Comparison of ENCODE assay signal across 15 mouse cellular contexts in genomic region chr13:24268355-24269099, GRCm38 (mm10). TPM values are rescaled to one million over a fixed set of nuclear protein-coding genes. Genes with fewer than 3 reads are reported as not detected.
DNase-seq lines count a peak whose midpoint lies in the region; ATAC-seq and TF ChIP-seq lines count a peak whose summit lies in the region.
"Had no signal": no experiment of that assay in that cellular context is flagged by ENCODE, and none has a peak within 500 bp of the region (broad histone marks: within the 10 kb centered on the region; RNA-seq: fewer than 3 reads in every experiment).

No protein-coding gene starts in this region.

- no peaks in the 10 kb centered on the region for H3K27me3 ChIP-seq in forebrain, embryonic 10.5 days (ENCODE audit: poor library complexity, severe bottlenecking)
- H3K27me3 ChIP-seq in forebrain, embryonic 14.5 days (replicated peaks; ENCODE audit: control insufficient read depth, insufficient read depth, low read length): no peaks in the 10 kb centered on the region
- no peaks in the 10 kb centered on the region for H3K27me3 ChIP-seq in liver, embryonic 12.5 days (replicated peaks)
- no peaks in the 10 kb centered on the region for H3K27me3 ChIP-seq in liver, postnatal 0 days (ENCODE audit: insufficient read depth, low read length)
- no peaks in the 10 kb centered on the region for H3K27me3 ChIP-seq in hindbrain, embryonic 16.5 days (replicated peaks; ENCODE audit: control insufficient read depth, insufficient read depth, low read length)
- H3K27me3 ChIP-seq: heart, embryonic 15.5 days had no signal

- H3K4me3 ChIP-seq in forebrain, embryonic 10.5 days: no peak overlapping the region
- H3K4me3 ChIP-seq in forebrain, embryonic 14.5 days (ENCODE audit: low read depth, low read length): no peak overlapping the region
- H3K4me3 ChIP-seq in liver, embryonic 12.5 days: no peak overlapping the region
- H3K4me3 ChIP-seq in liver, postnatal 0 days (ENCODE audit: low read depth, low read length): no peak overlapping the region
- H3K4me3 ChIP-seq in hindbrain, embryonic 16.5 days (ENCODE audit: low read length): no peak overlapping the region
- H3K4me3 ChIP-seq: heart, embryonic 15.5 days; megakaryocyte, embryonic 14.5 days had no signal

- H3K4me2 ChIP-seq in forebrain, embryonic 14.5 days (ENCODE audit: low read length): no peak overlapping the region
- no peak overlapping the region for H3K4me2 ChIP-seq in liver, embryonic 12.5 days
- no peak overlapping the region for H3K4me2 ChIP-seq in liver, postnatal 0 days (ENCODE audit: low read depth, low read length)
- H3K4me2 ChIP-seq in hindbrain, embryonic 16.5 days (ENCODE audit: low read length): no peak overlapping the region
- H3K4me2 ChIP-seq: heart, embryonic 15.5 days had no signal

- no peak for TF ChIP-seq CTCF in liver, postnatal 0 days (IDR thresholded peaks at IDR 0.05; ENCODE audit: low read depth)

- TF ChIP-seq EP300 in liver, postnatal 0 days (IDR thresholded peaks at IDR 0.05; ENCODE audit: low read depth): no peak

- no peaks in the 10 kb centered on the region for H3K36me3 ChIP-seq in forebrain, embryonic 10.5 days (replicated peaks)
- no peaks in the 10 kb centered on the region for H3K36me3 ChIP-seq in forebrain, embryonic 14.5 days (ENCODE audit: control insufficient read depth, insufficient read depth, low read length)
- no peaks in the 10 kb centered on the region for H3K36me3 ChIP-seq in liver, embryonic 12.5 days
- no peaks in the 10 kb centered on the region for H3K36me3 ChIP-seq in liver, postnatal 0 days (replicated peaks; ENCODE audit: insufficient read depth, low read length)
- H3K36me3 ChIP-seq in hindbrain, embryonic 16.5 days (ENCODE audit: control insufficient read depth, insufficient read depth, low read length): no peaks in the 10 kb centered on the region
- H3K36me3 ChIP-seq: heart, embryonic 15.5 days had no signal

- 70% methylated on average over 14 of the region's 14 CpGs for WGBS in forebrain, embryonic 10.5 days
- WGBS in forebrain, embryonic 14.5 days: 53% methylated on average over 14 of the region's 14 CpGs
- WGBS in liver, embryonic 12.5 days (ENCODE audit: insufficient replicate concordance): 67% methylated on average over 14 of the region's 14 CpGs
- 67% methylated on average over 14 of the region's 14 CpGs for WGBS in liver, postnatal 0 days (ENCODE audit: insufficient replicate concordance)
- 65% methylated on average over 14 of the region's 14 CpGs for WGBS in hindbrain, embryonic 16.5 days

- no peak overlapping the region for H3K9ac ChIP-seq in forebrain, embryonic 14.5 days (ENCODE audit: low read length)
- no peak overlapping the region for H3K9ac ChIP-seq in liver, embryonic 12.5 days
- no peak overlapping the region for H3K9ac ChIP-seq in liver, postnatal 0 days (replicated peaks)
- H3K9ac ChIP-seq in hindbrain, embryonic 16.5 days (ENCODE audit: low read depth, low read length): no peak overlapping the region
- H3K9ac ChIP-seq: heart, embryonic 15.5 days had no signal

- peak overlapping the region; percentile 20; the same call in 1 of the 2 replicates for H3K27ac ChIP-seq in forebrain, embryonic 10.5 days
- no peak overlapping the region for H3K27ac ChIP-seq in forebrain, embryonic 14.5 days (ENCODE audit: low read depth, low read length)
- peak overlapping the region; percentile 36; the same call in 1 of the 2 replicates for H3K27ac ChIP-seq in liver, embryonic 12.5 days
- no peak overlapping the region for H3K27ac ChIP-seq in liver, postnatal 0 days (ENCODE audit: low read depth)
- peak overlapping the region; percentile 46; the same call in 1 of the 2 replicates for H3K27ac ChIP-seq in hindbrain, embryonic 16.5 days (ENCODE audit: low read depth, low read length)
- H3K27ac ChIP-seq: heart, embryonic 15.5 days had no signal

- no peaks in the 10 kb centered on the region for H3K9me3 ChIP-seq in forebrain, embryonic 10.5 days
- no peaks in the 10 kb centered on the region for H3K9me3 ChIP-seq in forebrain, embryonic 14.5 days (replicated peaks; ENCODE audit: control insufficient read depth, low read length)
- H3K9me3 ChIP-seq in liver, embryonic 12.5 days (replicated peaks): no peaks in the 10 kb centered on the region
- H3K9me3 ChIP-seq in liver, postnatal 0 days (ENCODE audit: low read length): no peaks in the 10 kb centered on the region
- no peaks in the 10 kb centered on the region for H3K9me3 ChIP-seq in hindbrain, embryonic 16.5 days (ENCODE audit: control insufficient read depth, low read length)
- H3K9me3 ChIP-seq: heart, embryonic 15.5 days; megakaryocyte, embryonic 14.5 days had no signal

- no peak for DNase-seq in forebrain, embryonic 10.5 days (ENCODE audit: extremely low spot score, low spot score)
- no peak for DNase-seq in forebrain, embryonic 14.5 days (ENCODE audit: low spot score)
- DNase-seq in liver, postnatal 0 days: no peak
- DNase-seq in adrenal gland, adult 8-10 months: peak; percentile 63
- no peak for DNase-seq in heart, adult 11 months
- DNase-seq in thymus, adult 18-20 months: no peak
- DNase-seq: B cell, adult 2 months; cerebellum, adult 11-12 months; gastrocnemius, postnatal 14 days; kidney, adult 11 months; liver had no signal

- peaks cover 11% of the 10 kb centered on the region for H3K4me1 ChIP-seq in forebrain, embryonic 10.5 days
- peaks cover 4% of the 10 kb centered on the region; the same call in 1 of the 2 replicates for H3K4me1 ChIP-seq in forebrain, embryonic 14.5 days (ENCODE audit: control insufficient read depth, insufficient read depth, low read length)
- no peaks in the 10 kb centered on the region for H3K4me1 ChIP-seq in liver, embryonic 12.5 days
- H3K4me1 ChIP-seq in liver, postnatal 0 days (ENCODE audit: insufficient read depth): no peaks in the 10 kb centered on the region
- H3K4me1 ChIP-seq in hindbrain, embryonic 16.5 days (ENCODE audit: control insufficient read depth, insufficient read depth, low read depth, low read length): no peaks in the 10 kb centered on the region
- H3K4me1 ChIP-seq: heart, embryonic 15.5 days had no signal

- no peak for ATAC-seq in forebrain, embryonic 14.5 days
- no peak for ATAC-seq in liver, embryonic 12.5 days
- no peak for ATAC-seq in liver, postnatal 0 days
- peak; percentile 83 for ATAC-seq in hindbrain, embryonic 16.5 days

RNA-seq across cellular contexts. Expression of gene Carmil1, which starts 12.1 kb away (rescaled TPM):
- polyA plus RNA-seq in forebrain, embryonic 10.5 days (2016; fragmentation: Nextera tagmentation; extraction: Ambion mirVana): 20.7 and 21.6 TPM in 2 replicates
- polyA plus RNA-seq in forebrain, embryonic 14.5 days (2014; fragmentation: Nextera tagmentation; extraction: Ambion mirVana): 14.5 and 24.8 TPM in 2 replicates
- 9.9 and 10.7 TPM in 2 replicates for polyA plus RNA-seq in liver, embryonic 12.5 days (2016; fragmentation: Nextera tagmentation; extraction: Ambion mirVana)
- polyA plus RNA-seq in liver, postnatal 0 days (2015; fragmentation: Nextera tagmentation; extraction: Ambion mirVana): 5.9 and 6.5 TPM in 2 replicates
- total RNA-seq in adrenal gland, adult 8-10 months (2022): 100 to 1,000 TPM in 1 of 4 experiments, 10 to 100 TPM in 3; 52.8 to 101 (median 64.1) TPM
- 43.5 and 50.6 TPM in 2 replicates for polyA plus RNA-seq in hindbrain, embryonic 16.5 days (2015; fragmentation: Nextera tagmentation; extraction: Ambion mirVana)

RNA-seq across cellular contexts. Expression of gene Cmah, which starts 58.7 kb away (rescaled TPM):
- 0.20 and 0.67 TPM in 2 replicates for polyA plus RNA-seq in forebrain, embryonic 10.5 days (2016; fragmentation: Nextera tagmentation; extraction: Ambion mirVana)
- 0.20 and 0.23 TPM in 2 replicates for polyA plus RNA-seq in forebrain, embryonic 14.5 days (2014; fragmentation: Nextera tagmentation; extraction: Ambion mirVana)
- polyA plus RNA-seq in liver, embryonic 12.5 days (2016; fragmentation: Nextera tagmentation; extraction: Ambion mirVana): 1.9 and 2.2 TPM in 2 replicates
- polyA plus RNA-seq in liver, postnatal 0 days (2015; fragmentation: Nextera tagmentation; extraction: Ambion mirVana): 2.8 and 3.7 TPM in 2 replicates
- total RNA-seq in adrenal gland, adult 8-10 months (2022): 1 to 10 TPM; 1.6 to 4.5 (median 3.2) TPM
- polyA plus RNA-seq in hindbrain, embryonic 16.5 days (2015; fragmentation: Nextera tagmentation; extraction: Ambion mirVana): 0.11 and 0.16 TPM in 2 replicates

Comparison
In these comparisons a context has a peak if more than half of its experiments do, and no peak if none do; other contexts are left out.
1. H3K27ac ChIP-seq: peak in forebrain, embryonic 10.5 days (single experiment), liver, embryonic 12.5 days (single experiment) and hindbrain, embryonic 16.5 days (single experiment); none in forebrain, embryonic 14.5 days (single experiment) and liver, postnatal 0 days (single experiment).